Mouse (Mus musculus) C2C12 (cell line): ENCODE measurements at regions not wholly inside any gene's neighbourhood (a gene's known extent, or its start where the extent isn't known, plus 50 kb on each side); places are given as distances from the start of the nearest gene placed in this dataset.

Source experiments
- CEBPB ChIP-seq: IDR thresholded peaks from one replicate; pipeline ENCODE4 v1.6.1; 2011; ENCODE audit warnings: low read depth, mild to moderate bottlenecking, control low read depth, moderate library complexity
- CTCF ChIP-seq: IDR thresholded peaks from one replicate; pipeline ENCODE4 v1.5.1; 2011; ENCODE audit not compliant: control insufficient read depth, insufficient read depth, insufficient read length
- MAX ChIP-seq: IDR thresholded peaks from one replicate; pipeline ENCODE4 v1.6.1; 2011; ENCODE audit warnings: mild to moderate bottlenecking, control low read depth
- MYOD1 ChIP-seq: IDR thresholded peaks from one replicate; pipeline ENCODE4 v1.6.1; 2011; ENCODE audit warnings: low read depth; ENCODE audit not compliant: control insufficient read depth, insufficient read length
- MYOG ChIP-seq: IDR thresholded peaks from one replicate; pipeline ENCODE4 v1.6.1; 2011; ENCODE audit not compliant: control insufficient read depth, insufficient read length; ENCODE audit errors: extremely low read depth
- USF1 ChIP-seq: IDR thresholded peaks from one replicate; pipeline ENCODE4 v1.6.1; 2011; ENCODE audit warnings: low read depth, mild to moderate bottlenecking, control low read depth, moderate library complexity

- TF ChIP-seq MYOG, result no peak
- TF ChIP-seq CTCF, result no peak
- peak; percentile 36 for TF ChIP-seq MAX
- TF ChIP-seq CEBPB, result no peak
- TF ChIP-seq USF1, result peak; percentile 58
- no peak for TF ChIP-seq MYOD1
Measured at GRCm38 (mm10) chr14:25345995-25346394, 113.0 kb upstream of the Zmiz1 start.
